Mouse (Mus musculus) megakaryocyte, adult 5-6 weeks (primary cell): ENCODE measurements around the gene Ick. TPM values are rescaled to one million over a fixed set of nuclear protein-coding genes. Genes with fewer than 3 reads are reported as not detected.
"Not testable (repeated sequence)": the region's sequence is repeated elsewhere in the genome, so short reads cannot be mapped to it uniquely, and the experiment has no call there.

Experiments used
- ATAC-seq: 2 replicates; pipeline ENCODE4 v1.8.0; 2016; ENCODE audit warnings: mild to moderate bottlenecking, inconsistent platforms; ENCODE audit not compliant: poor library complexity, severe bottlenecking
- total RNA-seq, 2 experiments: library from RNA; stranded (forward) in 1 of 2; stranded (reverse) in 1 of 2; fragments of 153-499, 151-499 nt in 1 of 2; fragments of 221-1000, 200-1000 nt in 1 of 2; gene quantifications; 2 replicates each; pipeline versions ENCODE4 v1.2.3 to v1.2.4; 2015 to 2017

Gene Ick
- total RNA-seq (2015) (3.4 and 6.2 TPM in 2 replicates), total RNA-seq (2017) (2.5 and 8.0 TPM in 2 replicates)

DNA sequence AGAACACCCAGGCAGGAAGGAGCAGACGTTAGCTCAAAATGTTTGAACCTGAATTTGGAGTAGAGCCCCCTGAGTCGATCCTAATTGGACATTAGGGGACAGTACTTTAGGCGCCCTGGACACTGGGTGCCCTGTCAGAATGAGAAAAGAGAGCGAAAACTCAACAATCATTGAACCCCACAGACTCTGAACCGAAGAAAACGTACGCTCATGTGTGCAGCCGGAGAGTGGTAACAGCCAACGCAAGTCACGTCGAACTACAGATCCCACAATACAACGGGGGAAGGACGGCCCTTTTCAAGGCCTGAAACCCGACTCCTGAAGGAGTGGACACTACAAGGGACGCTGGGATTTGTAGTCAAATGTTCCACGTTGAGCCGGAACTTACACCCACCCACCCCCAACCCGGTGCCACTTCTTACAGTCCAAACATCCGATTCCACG is at the start of gene Ick, which contains the start of gene Fbxo9:
TSS of gene Ick (plus strand) at position 397 of the 444 bp plus-strand sequence.
TSS of gene Fbxo9 (minus strand) at position 270 of the 444 bp plus-strand sequence.
- peak; percentile 76 for ATAC-seq

- no peak for ATAC-seq
These were observed 49.4 kb upstream of the Ick start for GRCm38 (mm10) chr9:78059525-78060120.

GRCm38 (mm10) chr9:78062392-78062791 is 46.6 kb upstream of the Ick start:
- ATAC-seq, result no peak

DNA sequence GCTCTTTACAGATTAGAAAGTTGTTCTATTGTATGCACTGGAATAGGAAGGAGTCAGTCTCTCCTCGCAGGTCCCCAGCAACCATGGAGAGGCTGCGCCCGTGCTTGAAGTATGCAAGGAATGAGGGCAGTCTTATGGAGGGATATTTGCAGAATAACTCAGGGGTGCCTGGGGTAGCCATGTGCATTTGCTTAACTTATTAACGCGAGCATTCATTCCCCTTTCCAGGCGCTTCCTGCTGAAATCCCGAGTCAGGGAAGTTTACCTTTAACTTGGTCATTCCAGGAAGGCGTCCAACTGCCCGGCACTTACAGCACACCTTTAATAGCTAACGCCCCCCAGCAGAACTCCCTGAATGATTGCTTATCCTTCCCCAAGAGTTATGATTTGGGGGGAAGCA is 44.9 kb upstream of the Ick start:
- no peak for ATAC-seq

GRCm38 (mm10) chr9:78070496-78070895 is 38.5 kb upstream of the Ick start:
- no peak for ATAC-seq

DNA sequence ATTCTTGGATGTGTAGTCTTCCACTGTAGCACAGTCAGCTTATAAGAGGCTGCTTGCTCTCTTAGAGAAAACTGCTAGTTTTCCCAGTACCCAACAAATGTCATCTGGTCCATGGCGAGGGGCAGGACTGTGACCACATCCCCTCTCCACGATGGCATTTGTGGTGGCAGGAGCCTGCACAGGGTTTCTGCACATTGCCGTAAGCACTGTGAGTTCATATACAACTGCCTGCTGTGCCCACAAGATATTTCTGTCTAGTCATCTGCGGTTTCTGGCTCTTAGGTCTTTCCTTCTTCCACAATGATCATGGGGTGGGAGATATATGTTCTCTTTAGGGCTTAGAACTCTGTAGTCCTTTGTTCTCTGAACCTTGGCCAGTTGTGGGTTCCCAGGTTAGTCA is 37.4 kb upstream of the Ick start:
- peak; percentile 55 for ATAC-seq

- not testable (repeated sequence) for ATAC-seq
These were observed 35.7 kb upstream of the Ick start for GRCm38 (mm10) chr9:78073291-78073690.

DNA sequence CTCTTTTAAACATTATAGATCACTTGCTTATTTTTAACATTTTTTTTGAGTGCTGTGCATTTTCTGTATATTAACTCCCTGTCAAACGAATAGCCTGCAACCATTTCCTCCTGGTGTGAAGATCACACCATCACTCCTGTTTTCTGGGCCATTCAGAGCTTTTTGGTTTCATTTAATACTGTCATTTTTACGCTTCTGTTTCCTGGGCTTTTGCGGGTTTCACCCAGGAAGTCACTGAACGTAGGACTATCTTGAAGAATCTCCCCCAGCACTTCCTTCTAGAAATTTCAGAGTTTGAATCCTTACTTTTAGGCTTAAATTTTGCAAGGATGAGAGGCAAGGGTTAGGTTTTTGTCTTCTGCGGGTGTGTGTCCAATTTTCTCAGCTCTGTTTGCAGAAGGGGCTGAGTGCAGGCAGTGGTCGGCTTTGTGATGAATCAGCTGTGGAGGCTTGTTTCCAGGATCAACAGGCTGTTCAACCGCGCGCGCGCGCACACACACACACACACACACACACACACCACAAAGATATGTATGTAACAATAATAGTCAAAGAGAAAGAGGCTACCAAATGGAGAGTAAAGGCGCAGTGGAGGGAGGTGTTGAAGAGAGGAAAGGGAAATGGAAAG is 35.2 kb upstream of the Ick start:
- ATAC-seq, result peak; percentile 45; the same call in 1 of the 2 replicates

DNA sequence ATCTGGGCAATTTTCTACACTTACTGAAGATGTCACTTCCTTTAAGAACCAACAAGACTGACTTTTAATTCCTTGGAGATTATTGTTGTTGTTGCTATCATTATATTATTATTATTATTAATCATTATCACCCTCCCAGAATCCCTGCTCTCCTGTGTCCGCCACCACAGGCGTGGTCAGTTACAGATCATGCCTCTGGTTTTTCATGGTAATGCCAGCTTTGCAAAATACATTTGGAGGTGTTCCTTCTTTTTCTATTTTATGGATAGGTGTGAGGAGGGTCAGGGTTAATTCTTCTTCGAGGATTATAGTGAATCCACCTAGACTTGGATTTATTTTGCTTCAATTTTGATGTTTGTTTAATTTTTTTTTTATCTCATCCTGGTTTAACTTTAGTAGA is 33.7 kb upstream of the Ick start:
- no peak for ATAC-seq

- no peak for ATAC-seq
These were observed 30.8 kb upstream of the Ick start for GRCm38 (mm10) chr9:78078240-78078639.

GRCm38 (mm10) chr9:78081835-78082234 is 27.2 kb upstream of the Ick start:
- no peak for ATAC-seq

DNA sequence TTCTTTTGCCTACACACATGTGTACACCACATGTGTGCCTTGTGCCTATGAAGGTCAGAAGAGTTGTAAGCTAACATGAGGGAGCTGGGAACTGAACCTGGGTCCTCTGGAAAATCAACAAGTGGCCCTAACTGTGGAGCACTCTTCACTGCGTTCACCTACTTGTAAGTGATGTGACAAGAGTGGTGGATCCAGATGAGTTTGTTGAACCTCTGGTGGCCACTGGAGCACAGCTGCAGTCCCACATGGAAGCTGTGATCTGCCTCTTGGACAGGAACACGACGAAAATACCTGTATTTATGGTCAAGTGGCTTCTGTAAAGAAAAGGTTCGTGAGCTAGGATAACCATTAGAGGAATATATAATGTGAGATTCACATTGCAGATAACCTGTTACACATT is 24.7 kb upstream of the Ick start:
- no peak for ATAC-seq

- ATAC-seq, result peak; percentile 93
These were observed 23.2 kb upstream of the Ick start for GRCm38 (mm10) chr9:78085722-78086287.

- ATAC-seq, result no peak
These were observed 21.2 kb upstream of the Ick start for GRCm38 (mm10) chr9:78087751-78088150.

GRCm38 (mm10) chr9:78088521-78088920 is 20.5 kb upstream of the Ick start:
- ATAC-seq, result no peak

DNA sequence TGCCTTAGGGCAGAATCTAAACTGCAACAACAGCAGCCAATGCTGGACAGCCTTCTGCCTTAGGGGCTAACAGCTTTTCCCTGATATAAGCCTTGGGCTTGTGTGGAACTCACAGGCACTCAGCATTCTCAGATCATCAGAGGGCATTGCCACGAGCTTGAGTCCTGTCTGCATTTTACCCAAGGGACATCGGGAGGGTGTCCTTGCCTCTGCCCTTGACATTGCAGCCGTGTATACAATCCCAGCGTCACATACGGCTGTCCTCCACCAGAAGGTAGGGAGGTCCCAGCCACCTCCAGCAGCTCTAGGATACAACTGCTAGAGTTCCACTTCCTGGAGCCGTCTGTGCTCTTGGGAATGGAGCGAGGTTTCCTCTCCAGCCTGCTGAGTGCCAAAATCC is 20.0 kb upstream of the Ick start:
- ATAC-seq, result no peak

DNA sequence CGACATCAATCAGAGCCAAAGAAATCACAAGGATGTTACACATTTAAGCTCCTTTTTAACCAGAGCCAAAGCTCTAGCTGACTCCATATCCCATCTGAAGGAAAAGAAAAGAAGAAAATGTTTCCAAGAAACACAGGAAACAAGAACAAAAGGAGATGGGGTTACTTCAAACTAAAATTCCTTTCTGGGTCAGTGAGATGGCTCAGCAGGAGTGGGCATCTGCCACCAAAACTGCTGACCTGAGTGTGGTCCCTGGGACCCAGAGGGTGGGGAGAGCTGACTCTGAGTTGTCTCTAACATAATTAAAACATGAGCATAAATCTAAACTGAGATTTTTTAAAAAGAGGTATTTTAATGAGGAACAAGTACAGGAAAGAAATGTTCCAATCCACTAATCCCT is 19.1 kb upstream of the Ick start:
- ATAC-seq, result no peak

- ATAC-seq, result no peak
These were observed 18.4 kb upstream of the Ick start for GRCm38 (mm10) chr9:78090596-78090995.

GRCm38 (mm10) chr9:78095686-78096085 is 13.3 kb upstream of the Ick start:
- no peak for ATAC-seq

DNA sequence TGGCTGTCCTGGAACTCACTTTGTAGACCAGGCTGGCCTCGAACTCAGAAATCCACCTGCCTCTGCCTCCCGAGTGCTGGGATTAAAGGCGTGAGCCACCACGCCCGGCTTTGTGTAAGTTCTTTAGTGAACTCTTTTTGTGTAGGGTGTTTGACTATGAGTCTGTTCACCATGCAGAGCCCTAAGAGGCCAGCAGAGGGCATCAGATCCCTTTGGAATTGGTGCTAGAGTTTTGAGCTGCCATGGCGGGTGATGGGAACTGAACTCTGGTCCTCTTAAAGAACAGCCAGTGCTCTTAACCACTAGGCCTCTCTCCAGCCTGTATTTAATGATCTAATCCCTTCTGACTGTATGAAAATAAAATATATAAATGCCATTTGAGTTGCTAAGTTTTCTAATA is 12.6 kb upstream of the Ick start:
- peak; percentile 56 for ATAC-seq

DNA sequence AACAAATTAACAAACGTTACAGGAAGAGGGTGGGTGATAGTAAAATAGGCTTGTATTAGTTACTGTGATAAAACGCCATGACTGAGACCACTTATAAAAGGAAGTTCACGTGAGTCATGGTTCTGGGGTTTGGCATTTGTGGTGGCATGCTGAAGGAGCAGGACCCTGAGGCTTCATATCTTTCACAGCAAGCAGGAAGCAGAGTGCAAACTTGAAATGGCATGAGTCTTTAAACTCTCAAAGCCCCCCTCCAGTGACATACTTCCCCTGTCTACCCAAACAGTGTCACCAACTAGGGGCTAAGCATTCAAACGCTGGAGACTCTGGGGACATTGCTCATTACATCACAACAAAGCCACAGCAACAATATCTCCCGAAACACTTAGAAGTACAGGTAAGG is 8.0 kb upstream of the Ick start:
- ATAC-seq, result peak; percentile 65

DNA sequence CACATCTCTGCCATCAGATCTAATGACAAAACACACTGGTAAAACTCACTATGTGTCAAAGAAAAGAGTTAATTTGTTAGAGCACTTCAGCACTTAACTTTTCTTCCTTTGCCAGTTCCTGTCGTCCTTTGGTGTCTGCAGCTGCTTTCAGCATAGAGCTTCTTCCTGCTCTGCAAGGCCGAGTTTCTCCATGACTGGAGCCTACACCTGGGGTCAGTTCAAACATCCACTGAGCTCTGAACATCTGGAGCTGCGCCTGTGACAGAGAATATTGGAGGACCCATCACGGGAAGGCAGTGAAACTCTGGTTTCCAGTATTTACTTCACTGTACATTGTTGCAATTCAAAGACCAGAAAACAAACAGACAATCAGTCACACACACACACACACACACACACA is 7.6 kb upstream of the Ick start:
- peak; percentile 29; the same call in 1 of the 2 replicates for ATAC-seq
